Mouse (Mus musculus): ENCODE measurements around the gene Zfp784.

The Zfp784 gene

GRCm38 (mm10) chr7:5057804-5058203 is 19.6 kb upstream of the Zfp784 start:
- peak; percentile 79 for DNase-seq (ENCODE audit: low read depth)

GRCm38 (mm10) chr7:5057381-5057780 is 19.1 kb upstream of the Zfp784 start:
- DNase-seq (ENCODE audit: low read depth): no peak

DNA sequence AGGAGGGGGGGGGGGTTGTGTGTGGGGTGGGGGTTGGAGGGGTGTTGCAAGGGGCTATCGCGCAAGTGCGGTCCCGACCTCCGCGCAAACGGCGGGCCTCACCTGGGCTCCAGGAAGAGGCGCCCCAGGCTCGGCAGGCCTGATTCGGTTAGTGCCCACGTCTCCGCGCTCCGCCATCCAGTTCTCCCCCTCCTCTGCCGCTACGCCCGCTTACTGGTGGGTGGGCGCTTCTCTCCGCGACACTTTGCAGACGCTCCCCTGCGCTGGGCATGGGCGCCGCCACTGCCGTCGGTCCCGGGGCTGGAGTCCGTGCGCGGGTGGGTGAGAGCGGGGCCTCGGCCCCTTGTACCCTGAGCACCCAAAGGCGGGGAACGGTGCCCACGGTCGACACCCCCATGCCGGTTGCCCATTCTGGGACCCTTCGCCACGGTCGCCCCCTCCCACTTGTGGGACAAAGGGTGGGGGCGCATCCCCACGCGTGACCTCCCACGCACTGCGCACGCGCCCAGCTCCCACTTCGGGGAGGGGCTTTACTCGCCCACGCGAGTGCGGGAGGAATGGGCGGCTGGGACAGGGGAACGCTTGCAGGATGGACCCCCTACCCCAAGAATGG is 18.5 kb upstream of the Zfp784 start:
- DNase-seq (ENCODE audit: low read depth): no peak

- DNase-seq (ENCODE audit: low read depth): no peak
These were observed 15.4 kb upstream of the Zfp784 start for GRCm38 (mm10) chr7:5053456-5054179.

DNA sequence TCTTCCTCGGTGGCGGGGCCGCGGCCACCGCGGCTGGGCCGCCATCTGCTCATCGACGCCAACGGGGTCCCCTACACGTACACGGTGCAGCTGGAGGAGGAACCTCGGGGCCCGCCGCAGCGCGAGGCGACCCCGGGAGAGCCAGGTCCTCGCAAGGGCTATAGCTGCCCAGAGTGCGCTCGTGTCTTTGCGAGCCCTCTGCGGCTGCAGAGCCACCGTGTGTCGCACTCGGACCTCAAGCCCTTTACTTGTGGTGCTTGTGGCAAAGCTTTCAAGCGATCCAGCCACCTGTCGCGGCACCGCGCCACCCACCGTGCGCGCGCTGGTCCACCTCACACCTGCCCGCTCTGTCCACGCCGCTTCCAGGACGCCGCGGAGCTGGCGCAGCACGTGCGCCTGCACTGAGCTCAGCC is 14.7 kb upstream of the Zfp784 start:
- no peak for DNase-seq (ENCODE audit: low read depth)

GRCm38 (mm10) chr7:5052438-5052837 is 14.2 kb upstream of the Zfp784 start:
- DNase-seq (ENCODE audit: low read depth): no peak

GRCm38 (mm10) chr7:5051193-5052192 is 13.2 kb upstream of the Zfp784 start, which contains the start of gene Zfp580:
Gene Zfp580 (plus strand): TSS chr7:5051538.
- DNase-seq (ENCODE audit: low read depth): peak; percentile 76

GRCm38 (mm10) chr7:5047313-5047712 is 9.1 kb upstream of the Zfp784 start:
- peak; percentile 80 for DNase-seq (ENCODE audit: low read depth)

GRCm38 (mm10) chr7:5046112-5046511 is 7.9 kb upstream of the Zfp784 start:
- DNase-seq (ENCODE audit: low read depth): no peak

- DNase-seq (ENCODE audit: low read depth): peak; percentile 79
These were observed 6.7 kb upstream of the Zfp784 start for GRCm38 (mm10) chr7:5044981-5045380.

GRCm38 (mm10) chr7:5038940-5039339 is 694 bp upstream of the Zfp784 start:
- peak; percentile 51 for DNase-seq (ENCODE audit: low read depth)

- no peak for DNase-seq (ENCODE audit: low read depth)
These were observed 779 bp downstream of the Zfp784 start for GRCm38 (mm10) chr7:5037467-5037866.

GRCm38 (mm10) chr7:5037026-5037425 is 1.2 kb downstream of the Zfp784 start:
- DNase-seq (ENCODE audit: low read depth): no peak

DNA sequence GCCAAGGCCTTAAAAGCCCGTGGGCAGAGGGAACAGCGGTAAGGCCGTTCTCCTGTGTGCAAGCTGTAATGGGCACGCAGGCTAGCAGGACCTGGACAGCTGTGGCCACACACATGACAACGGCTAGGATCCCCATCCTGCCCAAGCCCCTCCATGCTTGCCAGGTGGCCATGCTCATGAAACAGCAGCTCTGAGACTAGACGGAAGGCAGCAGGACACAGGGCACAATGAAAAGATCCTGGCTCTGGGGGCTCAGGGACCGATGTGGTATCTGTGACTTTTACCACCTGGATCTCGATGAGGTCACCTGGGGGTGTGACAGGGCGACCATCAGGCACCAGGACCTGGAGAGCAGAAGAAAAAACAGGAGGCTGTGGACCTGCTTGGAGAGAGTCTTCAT is 2.1 kb downstream of the Zfp784 start:
- no peak for DNase-seq (ENCODE audit: low read depth)

DNA sequence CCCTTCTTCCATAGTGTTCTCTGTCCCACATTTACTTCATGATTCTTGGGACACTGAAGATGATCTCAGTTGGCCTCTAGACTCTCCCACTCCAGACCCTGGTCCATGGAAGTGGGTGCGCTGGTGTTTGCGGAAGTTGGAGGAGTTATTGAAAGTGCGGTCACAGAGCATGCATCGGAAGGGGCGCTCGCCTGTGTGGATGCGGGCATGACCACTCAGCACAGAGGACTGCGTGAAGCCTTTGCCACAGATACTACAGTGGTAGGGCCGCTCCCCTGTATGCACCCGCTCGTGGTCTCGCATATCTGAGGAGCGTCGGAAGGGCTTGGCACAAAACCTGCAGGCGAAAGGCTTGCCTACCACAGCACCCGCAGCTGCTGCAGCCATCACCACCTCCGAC is 2.6 kb downstream of the Zfp784 start:
- no peak for DNase-seq (ENCODE audit: low read depth)

DNA sequence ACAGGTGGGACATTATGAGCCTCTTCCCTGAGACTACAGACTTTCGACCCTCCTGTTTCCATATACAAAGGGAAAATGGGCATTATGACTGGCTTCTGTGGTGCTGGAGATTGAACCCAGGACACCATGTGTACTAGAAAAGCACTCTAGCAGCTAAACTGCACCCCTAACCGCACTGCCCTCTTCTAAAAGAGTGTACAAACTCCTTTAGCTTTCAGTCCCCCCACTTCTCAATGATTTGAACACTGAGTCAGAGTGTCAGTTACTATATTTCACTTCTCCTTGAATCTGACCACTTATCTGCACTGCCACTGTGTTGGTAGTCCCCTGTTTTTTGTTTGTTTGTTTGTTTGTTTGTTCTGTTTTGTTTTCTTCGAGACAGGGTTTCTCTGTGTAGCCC is 4.4 kb downstream of the Zfp784 start, which contains the start of gene 4632433K11Rik:
4632433K11Rik (plus strand) TSS at position 301 of the 400 bp plus-strand sequence.
- no peak for DNase-seq (ENCODE audit: low read depth)

DNA sequence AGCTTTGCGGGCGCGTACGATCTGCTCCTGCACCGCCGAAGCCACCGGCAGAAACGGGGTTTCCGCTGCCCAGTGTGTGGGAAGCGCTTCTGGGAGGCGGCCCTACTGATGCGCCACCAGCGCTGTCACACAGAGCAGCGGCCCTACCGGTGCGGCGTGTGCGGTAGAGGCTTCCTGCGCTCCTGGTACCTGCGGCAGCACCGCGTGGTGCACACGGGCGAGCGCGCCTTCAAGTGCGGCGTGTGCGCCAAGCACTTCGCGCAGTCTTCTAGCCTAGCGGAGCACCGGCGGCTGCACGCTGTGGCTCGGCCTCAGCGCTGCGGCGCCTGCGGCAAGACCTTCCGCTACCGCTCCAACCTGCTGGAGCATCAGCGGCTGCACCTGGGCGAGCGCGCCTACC is 6.8 kb downstream of the Zfp784 start:
- no peak for DNase-seq (ENCODE audit: low read depth)

GRCm38 (mm10) chr7:5030554-5031275 is 7.5 kb downstream of the Zfp784 start:
- no peak for DNase-seq (ENCODE audit: low read depth)

DNA sequence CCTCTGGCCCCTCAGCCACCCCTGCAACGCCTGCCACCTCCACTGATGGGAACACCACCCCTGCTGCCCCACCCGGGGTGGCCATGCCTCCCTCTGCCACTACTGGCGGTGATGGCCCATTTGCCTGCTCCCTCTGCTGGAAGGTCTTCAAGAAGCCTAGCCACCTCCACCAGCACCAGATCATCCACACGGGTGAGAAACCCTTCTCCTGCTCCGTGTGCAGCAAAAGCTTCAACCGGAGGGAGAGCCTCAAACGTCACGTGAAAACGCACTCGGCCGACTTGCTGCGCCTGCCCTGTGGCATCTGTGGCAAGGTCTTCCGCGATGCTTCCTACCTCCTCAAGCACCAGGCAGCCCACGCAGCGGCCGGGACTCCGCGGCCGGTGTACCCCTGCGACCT is 8.3 kb downstream of the Zfp784 start:
- no peak for DNase-seq (ENCODE audit: low read depth)

- DNase-seq (ENCODE audit: low read depth): no peak
These were observed 8.7 kb downstream of the Zfp784 start for GRCm38 (mm10) chr7:5029543-5029942.

- DNase-seq (ENCODE audit: low read depth): no peak
These were observed 17.0 kb downstream of the Zfp784 start for GRCm38 (mm10) chr7:5021197-5021596.

DNA sequence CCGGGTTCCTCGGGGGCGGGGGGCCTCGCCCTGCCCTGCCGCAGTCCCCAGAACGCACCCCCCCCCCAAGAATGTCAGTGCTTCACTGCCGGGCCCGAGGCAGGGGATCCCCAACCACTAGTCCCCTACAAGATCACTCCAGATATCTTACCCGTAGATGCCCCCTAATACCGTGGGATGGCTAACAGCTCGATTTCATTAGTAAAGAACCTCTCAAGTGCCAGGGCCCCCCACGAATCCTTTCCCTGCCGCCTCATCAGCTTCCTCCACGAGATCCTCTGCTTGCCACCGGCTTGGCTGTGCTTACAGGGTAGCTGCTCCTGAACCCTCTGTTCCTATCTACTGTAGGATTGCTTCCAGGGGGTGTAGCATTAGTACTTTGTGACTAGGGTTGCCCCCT is 17.6 kb downstream of the Zfp784 start:
- DNase-seq (ENCODE audit: low read depth): peak; percentile 53

Data from 416B (cell line).